Mouse (Mus musculus) NIH3T3 (cell line): ENCODE results near the gene Phip.

ENCODE experiments used
- DNase-seq: peaks from one replicate; pipeline ENCODE4 v3.0.0-alpha.2; 2012; ENCODE audit warnings: low read depth

The Phip gene

DNA sequence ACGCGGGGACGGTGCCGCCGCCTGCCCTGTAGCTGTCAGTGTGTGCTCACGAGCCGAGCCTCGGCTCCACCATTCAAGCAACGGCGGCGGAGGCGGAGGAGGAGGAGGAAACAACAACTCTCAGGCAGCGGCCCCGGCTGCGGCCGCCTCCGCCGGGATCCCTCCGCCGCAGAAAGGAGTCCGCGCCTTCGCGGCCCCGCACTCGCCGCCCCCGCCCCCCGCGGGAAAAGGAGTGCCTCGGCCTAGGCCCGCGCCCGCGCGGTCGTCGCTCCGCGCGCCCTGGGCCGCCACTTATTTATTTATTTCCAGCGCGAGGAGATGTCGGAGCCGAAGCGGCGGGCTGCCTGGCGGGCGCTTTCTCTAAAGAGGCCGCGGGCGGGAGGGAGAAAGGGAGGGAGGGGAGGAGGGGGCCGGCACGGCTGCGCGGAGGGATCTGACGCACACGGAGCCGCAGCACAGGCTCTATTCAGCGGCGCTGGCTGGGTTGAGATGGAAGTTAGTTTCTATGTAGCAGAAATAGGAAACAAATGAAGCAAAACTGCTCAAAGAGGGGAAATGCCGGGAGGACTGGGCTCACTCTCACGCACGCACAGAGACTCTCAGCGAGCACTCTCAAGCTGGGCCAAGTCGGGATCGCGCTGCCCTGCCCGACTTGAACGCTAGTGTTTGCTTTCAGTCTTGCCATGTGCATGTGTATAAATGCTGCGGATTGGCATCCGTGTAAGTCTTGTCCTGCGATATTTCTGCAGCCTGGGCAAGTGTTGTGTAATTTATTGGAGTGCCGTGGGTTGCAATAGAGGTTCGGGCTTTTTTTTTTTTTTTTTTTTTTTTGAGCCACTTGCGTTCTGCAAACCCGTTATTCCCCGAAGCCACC is at the start of gene Phip:
Phip (minus strand) TSS at position 175 of the 874 bp plus-strand sequence.
- peak; percentile 92 for DNase-seq

DNA sequence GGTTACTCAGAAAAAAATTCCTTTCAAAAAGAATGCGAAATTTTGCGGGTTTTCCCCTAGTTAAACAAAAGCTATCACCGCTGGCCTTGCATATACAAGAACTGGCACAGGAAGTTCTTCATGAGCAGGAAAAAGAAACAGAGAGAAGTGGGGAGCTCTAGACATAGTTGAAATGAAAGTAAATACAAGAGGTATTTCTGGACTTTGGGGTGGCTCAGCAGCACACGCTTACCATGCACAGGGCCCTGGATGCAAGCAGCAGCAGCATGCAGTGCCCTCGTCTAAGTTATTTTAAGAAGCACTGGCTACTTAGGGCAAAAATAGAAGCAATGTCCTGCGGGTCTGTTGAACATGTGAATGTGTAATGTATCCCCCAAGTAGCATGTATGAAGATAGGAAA is 48.4 kb upstream of the Phip start:
- DNase-seq = no peak

DNA sequence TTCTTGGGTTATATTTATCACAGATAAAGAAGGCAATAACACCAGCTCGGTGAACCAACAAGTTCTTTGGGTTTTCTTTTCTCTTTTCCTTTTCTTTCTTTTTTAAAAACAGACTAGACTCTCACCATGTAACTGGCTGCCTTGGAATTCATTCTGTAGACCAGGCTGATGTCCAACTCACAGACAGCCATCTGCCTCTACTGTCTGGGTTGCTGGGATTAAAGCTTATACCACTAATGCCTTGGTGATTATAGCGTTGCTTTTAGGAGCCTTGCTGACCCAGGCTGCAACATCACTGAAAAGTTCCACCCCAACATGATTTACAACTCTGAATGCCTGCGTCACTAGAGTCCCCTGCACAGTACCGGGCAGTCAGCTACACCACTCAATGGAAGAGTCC is 39.2 kb upstream of the Phip start:
- no peak for DNase-seq

DNA sequence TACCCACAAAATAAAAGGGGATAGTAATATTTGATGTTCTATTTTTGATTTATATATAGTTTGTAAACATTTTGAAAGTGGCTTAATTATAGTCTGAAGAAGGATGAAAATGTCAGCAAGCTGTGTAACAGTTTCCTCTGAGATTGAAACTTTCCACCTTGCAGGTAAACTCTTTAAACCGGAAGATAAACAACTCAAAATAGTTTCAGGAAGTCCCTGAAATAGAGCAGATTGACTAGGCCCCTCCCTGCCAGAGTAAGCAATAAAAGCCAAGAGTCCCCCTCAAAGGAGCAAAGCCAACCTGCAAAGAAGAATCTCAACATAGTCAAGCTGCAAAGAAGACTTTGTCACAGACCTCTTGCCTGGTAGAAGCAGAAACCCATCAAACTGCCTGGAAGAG is 33.0 kb upstream of the Phip start:
- no peak for DNase-seq

DNA sequence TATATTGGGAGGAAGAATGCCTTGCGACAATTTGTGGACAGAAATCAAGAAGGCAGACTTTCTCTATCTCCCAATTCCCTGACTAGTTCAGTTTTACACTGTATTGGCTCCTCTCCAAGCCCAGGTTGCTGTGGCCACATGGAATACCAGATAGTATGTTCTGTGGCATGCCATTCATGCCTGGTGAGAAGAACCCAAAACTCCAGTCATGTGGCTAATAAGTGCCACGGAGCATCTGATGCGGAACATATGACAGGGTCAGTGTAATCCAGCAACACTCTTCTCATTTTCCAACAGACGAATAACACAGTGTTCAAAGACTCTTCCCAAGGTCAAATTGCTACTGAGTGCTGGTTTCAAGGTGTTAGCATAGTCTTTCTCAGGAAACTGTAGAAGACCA is 26.0 kb upstream of the Phip start:
- no peak for DNase-seq

DNA sequence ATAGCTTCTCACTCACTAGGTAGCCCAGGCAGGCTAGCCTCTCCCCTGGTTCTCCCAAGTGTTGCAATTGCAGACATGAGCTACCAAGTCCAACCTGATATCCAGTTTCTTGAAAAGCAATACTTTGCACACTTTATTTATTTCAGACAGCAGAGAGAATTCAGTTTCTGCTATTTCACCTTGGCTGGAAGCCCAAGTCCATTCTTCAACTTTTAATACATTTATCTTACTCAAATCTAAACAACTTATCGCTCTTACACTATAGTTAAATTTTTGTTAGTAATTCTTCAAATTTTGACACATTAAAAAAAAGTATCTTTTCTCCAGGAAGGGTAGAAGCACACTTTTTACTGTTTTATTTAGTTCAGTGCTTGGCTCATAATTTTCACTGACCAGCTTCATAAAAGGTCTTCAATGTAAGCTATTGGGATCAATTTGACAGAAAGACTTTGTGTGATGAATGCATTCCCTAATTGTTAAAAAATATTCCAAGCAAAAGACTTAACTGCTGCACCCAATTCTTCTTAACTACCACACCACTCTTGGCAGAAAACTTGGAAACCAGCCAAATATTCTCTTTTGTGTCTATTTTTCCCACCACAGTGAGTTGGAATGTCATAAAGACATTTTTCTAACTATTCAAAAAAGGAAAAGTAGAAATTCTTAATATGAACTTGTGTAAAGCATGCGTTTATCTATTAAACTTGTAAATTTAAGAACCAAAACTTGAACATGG is 22.6 kb upstream of the Phip start:
- DNase-seq = peak; percentile 75

DNA sequence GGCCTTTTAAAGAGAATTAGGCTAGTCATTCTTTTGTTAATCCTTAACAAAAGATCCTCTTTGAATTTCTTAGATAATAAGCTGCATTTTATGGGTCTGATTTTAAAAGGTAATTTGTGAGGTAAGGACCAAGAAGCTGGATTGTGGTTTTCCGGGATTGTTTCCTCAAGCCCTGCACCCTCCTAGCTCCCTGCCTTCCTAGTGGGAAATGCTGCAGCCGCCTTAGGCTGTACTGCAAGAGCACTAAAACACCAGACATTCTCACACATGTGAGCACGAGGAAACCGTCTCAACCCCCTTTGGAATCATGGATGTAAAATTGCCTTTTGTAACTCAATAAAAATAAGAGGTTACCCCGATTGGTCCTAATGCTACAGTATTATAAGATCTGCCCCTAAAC is 1.6 kb upstream of the Phip start:
- DNase-seq = peak; percentile 49

- DNase-seq = no peak
These were observed 903 bp upstream of the Phip start for GRCm38 (mm10) chr9:82976219-82976618.

GRCm38 (mm10) chr9:82974962-82975341 is 364 bp downstream of the Phip start:
- no peak for DNase-seq

- peak; percentile 95 for DNase-seq
These were observed 992 bp downstream of the Phip start for GRCm38 (mm10) chr9:82974187-82974861.

GRCm38 (mm10) chr9:82973321-82973892 is 1.9 kb downstream of the Phip start:
- peak; percentile 27 for DNase-seq

- DNase-seq = peak; percentile 61
These were observed 3.9 kb downstream of the Phip start for GRCm38 (mm10) chr9:82971433-82971832.

- peak; percentile 59 for DNase-seq
These were observed 8.2 kb downstream of the Phip start for GRCm38 (mm10) chr9:82967076-82967621.

DNA sequence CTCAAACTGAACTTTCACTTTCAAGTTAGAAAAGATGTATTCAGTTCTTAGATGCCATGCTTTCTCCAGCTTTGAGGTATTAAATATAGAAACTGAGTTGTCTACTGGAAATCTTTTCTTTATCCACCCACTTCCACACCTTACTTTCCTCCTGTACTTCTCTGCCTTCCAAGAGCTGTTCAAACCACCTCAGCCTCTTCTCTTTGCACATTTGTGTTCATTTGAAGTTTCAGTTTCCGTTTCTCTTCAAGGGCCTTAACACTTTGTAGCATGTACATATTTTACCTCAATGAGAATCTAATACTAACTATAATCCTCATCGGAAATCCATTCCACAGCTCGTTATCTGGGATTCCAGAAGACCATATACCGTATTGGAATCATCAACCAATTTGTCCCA is 11.3 kb downstream of the Phip start:
- no peak for DNase-seq

DNA sequence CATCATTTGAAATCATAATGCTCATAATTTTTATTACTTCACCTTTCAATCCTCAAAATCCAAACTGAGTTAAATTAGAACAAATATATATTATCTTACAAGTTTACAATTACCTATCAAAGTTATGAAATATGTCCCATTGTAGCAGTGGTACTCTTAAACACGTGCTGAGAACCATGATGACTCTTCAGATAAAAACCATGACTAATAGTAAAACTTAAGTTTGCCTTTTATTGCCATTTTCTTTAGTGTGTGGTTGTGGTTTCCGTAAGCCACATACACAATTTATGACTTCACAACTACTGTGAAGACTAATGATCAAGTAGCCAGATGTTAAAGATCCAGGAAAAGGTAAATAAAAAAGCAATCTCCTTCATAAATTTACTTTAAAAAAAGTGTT is 14.0 kb downstream of the Phip start:
- no peak for DNase-seq

- DNase-seq = peak; percentile 42
These were observed 20.0 kb downstream of the Phip start for GRCm38 (mm10) chr9:82955267-82955666.

DNA sequence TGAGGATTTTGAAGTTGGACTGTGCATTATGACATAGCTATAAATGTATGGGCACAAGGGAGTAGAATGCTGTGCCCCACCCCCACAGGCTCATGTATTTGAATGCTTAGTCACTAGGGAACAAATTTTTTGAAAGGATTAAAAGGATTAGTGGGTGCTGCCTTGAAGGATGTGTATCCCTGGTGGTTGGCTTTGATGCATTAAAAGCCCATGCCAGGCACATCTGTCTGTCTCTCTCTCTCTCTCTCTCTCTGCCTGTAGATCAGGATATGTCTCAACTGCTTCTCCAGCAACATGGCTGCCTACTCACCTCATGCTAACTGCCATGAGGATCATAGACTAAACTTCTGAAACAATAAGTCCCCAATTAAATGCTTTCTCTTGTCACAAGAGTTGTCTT is 23.0 kb downstream of the Phip start:
- no peak for DNase-seq

GRCm38 (mm10) chr9:82951435-82952004 is 23.8 kb downstream of the Phip start:
- DNase-seq = no peak

DNA sequence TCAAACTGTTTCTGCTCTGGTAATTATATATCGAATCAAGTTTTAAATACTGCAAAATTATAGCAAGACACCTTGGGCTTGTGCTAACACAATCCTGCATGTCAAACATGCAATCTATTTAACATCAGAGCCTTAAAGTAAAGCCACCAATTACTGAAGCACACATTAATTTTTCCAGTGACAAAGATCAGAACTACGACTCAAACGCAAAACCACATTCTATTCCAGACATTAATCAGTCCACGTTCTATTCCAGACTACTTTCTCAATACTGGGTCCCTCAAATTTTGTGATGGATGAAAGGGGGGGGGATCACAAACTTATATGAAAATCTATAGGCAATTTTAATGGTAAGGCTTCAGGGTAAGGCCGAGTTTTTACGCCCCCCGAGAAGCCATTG is 68.1 kb downstream of the Phip start:
- no peak for DNase-seq

DNA sequence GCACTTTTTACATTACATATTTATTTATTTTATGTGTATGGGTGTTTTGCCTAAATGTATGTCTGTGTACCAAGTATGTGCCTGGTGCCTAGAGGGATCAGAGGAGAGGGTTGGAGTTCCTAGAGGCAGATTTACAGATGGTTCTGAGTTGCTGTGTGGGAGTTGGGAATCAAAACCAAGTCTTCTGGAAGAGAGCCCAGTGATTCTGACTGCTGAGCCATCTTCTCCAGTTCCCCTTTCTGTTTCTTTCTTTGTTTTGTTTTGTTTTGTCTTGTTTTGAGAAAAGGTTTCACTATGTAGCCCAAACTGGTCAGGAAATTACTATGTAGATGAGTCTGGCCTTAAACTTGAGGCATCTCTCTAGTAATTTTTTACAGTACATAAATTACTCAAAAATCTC is 86.7 kb downstream of the Phip start:
- no peak for DNase-seq

DNA sequence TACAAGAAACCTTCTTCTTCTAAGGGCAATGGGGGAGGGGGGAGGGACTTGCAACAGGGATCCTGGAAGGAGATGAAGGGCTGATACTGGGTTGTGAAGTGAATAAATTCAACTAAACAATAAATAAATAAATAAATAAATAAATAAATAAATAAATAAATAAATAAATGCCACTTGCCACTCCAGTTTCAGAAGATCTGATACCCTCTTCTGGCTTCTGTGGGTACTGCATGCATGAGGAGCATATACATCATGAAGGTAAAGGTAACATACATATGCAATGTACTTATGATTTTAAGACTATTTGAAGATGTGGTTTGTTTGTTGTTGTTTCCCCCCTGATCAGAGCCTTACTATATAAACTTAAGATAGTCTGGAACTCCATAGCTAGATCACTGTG is 91.1 kb downstream of the Phip start:
- peak; percentile 22 for DNase-seq

GRCm38 (mm10) chr9:82877078-82877477 is 98.2 kb downstream of the Phip start:
- DNase-seq = no peak
